Mouse (Mus musculus): ENCODE data around the gene Irf8.

DNA sequence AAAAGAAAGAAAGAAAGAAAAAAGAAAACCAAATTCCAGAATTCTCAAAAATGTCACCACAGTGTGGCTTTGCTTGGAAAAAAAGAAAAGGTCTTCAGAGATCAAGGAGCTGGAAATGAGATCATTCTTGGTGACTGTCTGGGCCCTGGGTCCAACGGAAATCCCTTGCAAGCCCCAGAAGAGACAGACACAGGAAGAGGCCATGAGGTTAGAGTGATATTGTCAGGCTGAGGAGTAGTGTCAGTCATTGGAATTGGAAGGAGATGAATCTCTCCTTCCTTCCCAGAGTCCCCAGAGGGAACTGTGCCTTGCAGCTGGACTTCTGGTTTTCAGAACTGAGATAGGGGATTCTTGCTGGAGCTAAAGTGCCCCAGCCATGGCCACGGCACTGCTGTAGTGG, 36.6 kb upstream of the Irf8 start:
- TF ChIP-seq CTCF (IDR thresholded peaks at IDR 0.05; ENCODE audit: low read depth) (no peak), EP300 (optimal IDR thresholded peaks at IDR 0.05) (no peak)

All from stomach, postnatal 0 days (tissue).